Mouse (Mus musculus) heart, postnatal 0 days (tissue): Measurements from ENCODE around the gene Glis3. TPM values are rescaled to one million over a fixed set of nuclear protein-coding genes. Genes with fewer than 3 reads are reported as not detected.

Source experiments
- ATAC-seq: fragments of 200-750 bp; cut with Nextera tagmentation; 2 replicates; pipeline ENCODE4 v1.8.0; 2017; ENCODE audit warnings: low read depth, moderate number of reproducible peaks, moderate library complexity; ENCODE audit not compliant: insufficient read depth
- DNase-seq: peaks from one replicate; pipeline ENCODE4 v3.0.0-alpha.2; 2016; ENCODE audit warnings: low spot score
- H3K27ac ChIP-seq: fragments of 300-500 bp; sonication (generic); 2 replicates; pipeline ENCODE4 v1.5.1; 2014; ENCODE audit warnings: low read depth, mild to moderate bottlenecking
- H3K27me3 ChIP-seq: fragments of 300-500 bp; sonication (generic); 2 replicates; pipeline ENCODE4 v1.6.1; 2014; ENCODE audit warnings: low read length, mixed read lengths; ENCODE audit not compliant: control insufficient read depth, insufficient read depth
- H3K36me3 ChIP-seq: fragments of 300-500 bp; sonication (generic); replicated peaks from 2 replicates; pipeline ENCODE4 v1.6.1; 2014; ENCODE audit warnings: low read length, mixed read lengths; ENCODE audit not compliant: control insufficient read depth, insufficient read depth
- H3K4me1 ChIP-seq: fragments of 300-500 bp; sonication (generic); 2 replicates; pipeline ENCODE4 v1.6.1; 2014; ENCODE audit warnings: antibody characterized with exemption; ENCODE audit not compliant: control insufficient read depth, insufficient read depth
- H3K4me2 ChIP-seq: fragments of 300-500 bp; sonication (generic); 2 replicates; pipeline ENCODE4 v1.6.1; 2014; ENCODE audit warnings: low read depth, mild to moderate bottlenecking, low read length, moderate library complexity
- H3K4me3 ChIP-seq: fragments of 300-500 bp; sonication (generic); 2 replicates; pipeline ENCODE4 v1.5.1; 2014; ENCODE audit warnings: low read depth, low read length
- H3K9ac ChIP-seq: fragments of 300-500 bp; sonication (generic); replicated peaks from 2 replicates; pipeline ENCODE4 v1.6.1; 2014; ENCODE audit warnings: low read depth, low read length, mixed read lengths
- H3K9me3 ChIP-seq: fragments of 300-500 bp; sonication (generic); replicated peaks from 2 replicates; pipeline ENCODE4 v1.6.1; 2016; ENCODE audit warnings: low read length; ENCODE audit not compliant: control insufficient read depth
- CTCF ChIP-seq: IDR thresholded peaks from 2 replicates; pipeline ENCODE4 v1.5.1; 2016; ENCODE audit warnings: antibody characterized with exemption, control low read depth, low read depth
- EP300 ChIP-seq: IDR thresholded peaks from 2 replicates; pipeline ENCODE4 v1.6.1; 2016; ENCODE audit warnings: antibody characterized with exemption, low read depth
- WGBS: fragments of 180-500 bp; shearing (Covaris S2); extraction: QIAGEN DNeasy Blood & Tissue Kit; methylation state at CpG from one replicate; pipeline ENCODE4 v1.1.7; 2014; 5-methylcytosine and 5-hydroxymethylcytosine counted together
- polyA plus RNA-seq: library from polyadenylated mRNA; unstranded; fragments of >200 nt; fragmentation: Nextera tagmentation; extraction: Ambion mirVana; gene quantifications from 2 replicates; pipeline ENCODE4 v1.2.1, GENCODE M21; 2015
- total RNA-seq: library from RNA; depleted of rRNA; stranded (reverse); fragments of >200 nt; gene quantifications from 2 replicates; pipeline ENCODE4 v1.2.3, GENCODE M21; 2014; ENCODE audit warnings: low replicate concordance

Gene Glis3
- total and polyA plus RNA-seq, 2 experiments from 2014 or later, result 0.34 to 10.0 TPM

- 54% methylated on average over 8 of the region's 8 CpGs for WGBS
- Histone ChIP-seq H3K9ac (no peak overlapping the region), H3K4me3 (no peak overlapping the region), H3K27me3 (no peaks in the 10 kb centered on the region), H3K27ac (no peak overlapping the region), H3K4me2 (no peak overlapping the region), H3K4me1 (no peaks in the 10 kb centered on the region), H3K36me3 (no peaks in the 10 kb centered on the region), H3K9me3 (no peaks in the 10 kb centered on the region)
- TF ChIP-seq EP300 (no peak), CTCF (no peak)
- no peak for DNase-seq
- no peak for ATAC-seq
Measured at GRCm38 (mm10) chr19:28558661-28559060, 121.2 kb downstream of the Glis3 start.

GRCm38 (mm10) chr19:28557559-28558328 lies 122.1 kb downstream of the Glis3 start:
- H3K4me2 ChIP-seq, result no peak overlapping the region
- H3K27me3 ChIP-seq, result no peaks in the 10 kb centered on the region
- H3K9ac ChIP-seq, result no peak overlapping the region
- ATAC-seq (no peak), DNase-seq (no peak)
- no peaks in the 10 kb centered on the region for H3K4me1 ChIP-seq
- no peaks in the 10 kb centered on the region for H3K9me3 ChIP-seq
- H3K4me3 ChIP-seq, result no peak overlapping the region
- TF ChIP-seq CTCF, result no peak
- no peak for TF ChIP-seq EP300
- no peak overlapping the region for H3K27ac ChIP-seq
- H3K36me3 ChIP-seq, result no peaks in the 10 kb centered on the region
- WGBS, result 38% methylated on average over 5 of the region's 5 CpGs

- Histone ChIP-seq H3K27me3 (no peaks in the 10 kb centered on the region), H3K9ac (no peak overlapping the region), H3K9me3 (no peaks in the 10 kb centered on the region), H3K4me2 (no peak overlapping the region), H3K4me1 (no peaks in the 10 kb centered on the region), H3K4me3 (no peak overlapping the region), H3K27ac (no peak overlapping the region), H3K36me3 (no peaks in the 10 kb centered on the region)
- no peak for TF ChIP-seq EP300
- no peak for TF ChIP-seq CTCF
- 82% methylated on average over 6 of the region's 6 CpGs for WGBS
- DNase-seq, result no peak
- ATAC-seq, result no peak
Measured at GRCm38 (mm10) chr19:28555181-28555929, 124.5 kb downstream of the Glis3 start.

- Histone ChIP-seq H3K9me3 (no peaks in the 10 kb centered on the region), H3K9ac (no peak overlapping the region), H3K4me1 (no peaks in the 10 kb centered on the region), H3K4me3 (no peak overlapping the region), H3K27ac (no peak overlapping the region), H3K36me3 (no peaks in the 10 kb centered on the region), H3K4me2 (no peak overlapping the region), H3K27me3 (no peaks in the 10 kb centered on the region)
- TF ChIP-seq EP300 (no peak), CTCF (no peak)
- 64% methylated on average over 8 of the region's 8 CpGs for WGBS
- no peak for ATAC-seq
- DNase-seq, result no peak
Measured at GRCm38 (mm10) chr19:28550611-28551010, 129.3 kb downstream of the Glis3 start.

- WGBS, result 94% methylated on average over 3 of the region's 3 CpGs
- Histone ChIP-seq H3K9me3 (no peaks in the 10 kb centered on the region), H3K27ac (no peak overlapping the region)
Measured at GRCm38 (mm10) chr19:28546933-28547332, 132.9 kb downstream of the Glis3 start.

More at GRCm38 (mm10) chr19:28546933-28547332, 132.9 kb downstream of the Glis3 start:
- Histone ChIP-seq H3K9ac (no peak overlapping the region), H3K36me3 (no peaks in the 10 kb centered on the region), H3K27me3 (no peaks in the 10 kb centered on the region), H3K4me1 (no peaks in the 10 kb centered on the region), H3K4me2 (no peak overlapping the region), H3K4me3 (no peak overlapping the region)
- ATAC-seq, result no peak
- TF ChIP-seq CTCF, result peak; percentile 20; the same call in 1 of the 2 replicates
- TF ChIP-seq EP300, result no peak
- no peak for DNase-seq
